Mouse (Mus musculus) E14TG2a.4 (cell line): ENCODE measurements around the gene Olfr69.
"Not testable (repeated sequence)": the region's sequence is repeated elsewhere in the genome, so short reads cannot be mapped to it uniquely, and the experiment has no call there.

Experiments used
- CTCF ChIP-seq: conservative IDR thresholded peaks from 2 replicates; pipeline ENCODE4 v1.5.1; 2014; ENCODE audit warnings: low read length
- NANOG ChIP-seq: IDR thresholded peaks from 2 replicates; pipeline ENCODE4 v1.6.1; 2014; ENCODE audit warnings: borderline replicate concordance, low read length, mixed read lengths
- POU5F1 ChIP-seq: IDR thresholded peaks from 2 replicates; pipeline ENCODE4 v1.6.1; 2014; ENCODE audit warnings: low read length, borderline replicate concordance

DNA sequence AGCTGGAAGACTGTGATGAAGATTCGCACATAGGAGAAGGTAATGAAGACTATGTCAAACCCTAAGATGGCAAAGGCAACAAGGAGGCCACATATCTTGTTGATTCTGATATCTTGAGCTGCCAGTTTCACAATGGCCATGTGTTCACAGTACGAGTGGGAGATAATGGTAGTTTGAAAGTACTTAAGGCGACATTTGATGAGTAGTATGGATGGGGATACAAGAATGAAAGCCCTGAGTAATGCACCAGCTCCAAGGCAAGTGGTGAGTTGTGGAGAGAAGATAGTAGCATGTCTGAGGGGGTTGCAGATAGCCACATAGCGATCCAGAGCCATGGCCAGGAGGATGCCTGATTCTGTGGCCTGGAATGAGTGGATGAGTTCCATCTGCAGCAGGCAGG is 6.3 kb upstream of the Olfr69 start:
- TF ChIP-seq CTCF, POU5F1, NANOG: not testable (repeated sequence)
